Mouse (Mus musculus) retina, adult 2 months (tissue): ENCODE data around the gene Irak3.
"Not testable (repeated sequence)": the region's sequence is repeated elsewhere in the genome, so short reads cannot be mapped to it uniquely, and the experiment has no call there.

Experiments used
- DNase-seq: peaks from one replicate; pipeline ENCODE4 v3.0.0-alpha.2; 2012; ENCODE audit warnings: low read depth, low spot score

The Irak3 gene

GRCm38 (mm10) chr10:120163490-120163889, 38.4 kb downstream of the Irak3 start:
- DNase-seq: no peak

- no peak for DNase-seq
Observed at GRCm38 (mm10) chr10:120162840-120163239, 39.1 kb downstream of the Irak3 start.

- DNase-seq: no peak
Observed at GRCm38 (mm10) chr10:120160533-120160932, 41.4 kb downstream of the Irak3 start.

DNA sequence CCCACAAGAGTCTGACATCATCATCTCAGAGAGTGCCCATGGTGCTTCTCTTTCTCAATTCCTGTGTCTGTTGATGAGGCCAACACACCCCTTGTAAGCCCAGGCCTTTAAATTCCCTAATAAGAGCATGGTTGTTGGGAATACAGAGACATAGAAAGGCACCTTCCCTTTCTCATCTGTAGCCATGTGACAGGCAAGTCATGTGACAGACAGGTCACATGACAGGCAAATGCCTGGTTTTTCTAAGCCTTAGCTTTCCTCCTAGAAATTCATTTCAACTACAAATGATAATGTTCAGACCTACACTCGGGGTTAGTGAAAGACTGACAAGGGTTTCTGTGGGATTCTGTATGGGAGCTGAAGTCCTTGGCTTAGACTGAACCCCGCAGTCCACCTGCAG, 48.0 kb downstream of the Irak3 start:
- no peak for DNase-seq

DNA sequence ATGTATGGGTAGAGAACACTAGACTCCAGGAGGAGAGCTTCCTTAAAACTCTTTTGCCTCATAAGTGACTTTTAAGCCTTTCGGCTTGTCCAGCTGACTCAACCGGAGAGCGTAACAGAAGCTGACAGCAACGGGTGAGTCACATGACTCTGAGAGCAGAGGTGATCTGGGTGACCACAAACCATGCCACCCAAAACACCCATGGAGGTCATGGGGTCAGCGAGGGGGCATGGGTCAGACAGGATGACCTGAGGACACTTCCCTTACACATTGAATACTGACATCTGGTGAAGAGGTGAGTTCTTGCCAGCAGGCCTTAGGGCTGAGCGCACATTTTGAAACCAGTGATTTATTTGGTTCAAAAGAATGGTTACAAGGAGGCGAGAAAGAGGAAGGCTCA, 50.3 kb downstream of the Irak3 start:
- no peak for DNase-seq

- no peak for DNase-seq
Observed at GRCm38 (mm10) chr10:120140916-120141516, 60.9 kb downstream of the Irak3 start.

GRCm38 (mm10) chr10:120140193-120140592, 61.7 kb downstream of the Irak3 start:
- DNase-seq: no peak

DNA sequence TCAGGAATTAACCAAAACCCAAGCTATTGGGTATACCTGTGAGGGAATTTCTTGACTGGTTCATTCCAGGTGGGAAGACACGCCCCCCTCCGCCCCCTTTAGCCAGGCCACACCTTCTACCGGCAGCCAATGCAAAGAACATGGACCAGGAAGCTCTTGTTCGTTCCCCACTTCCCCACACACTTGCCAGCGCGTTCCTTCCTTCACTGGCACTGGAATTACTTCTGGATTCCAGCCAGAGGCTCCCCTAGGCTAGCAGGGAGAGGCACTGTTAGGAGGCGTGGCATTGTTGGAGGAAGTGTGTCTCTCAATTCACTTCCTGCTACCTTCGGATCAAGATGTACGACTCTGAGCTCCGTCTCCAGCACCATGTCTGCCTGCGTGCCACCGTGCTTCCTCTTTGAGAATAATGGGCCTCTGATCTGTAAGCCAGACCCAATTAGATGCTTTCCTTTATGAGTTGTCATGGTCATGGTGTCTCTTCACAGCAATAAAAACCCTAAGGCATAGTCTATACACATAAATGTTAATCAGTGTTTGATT, 65.8 kb downstream of the Irak3 start:
- no peak for DNase-seq

DNA sequence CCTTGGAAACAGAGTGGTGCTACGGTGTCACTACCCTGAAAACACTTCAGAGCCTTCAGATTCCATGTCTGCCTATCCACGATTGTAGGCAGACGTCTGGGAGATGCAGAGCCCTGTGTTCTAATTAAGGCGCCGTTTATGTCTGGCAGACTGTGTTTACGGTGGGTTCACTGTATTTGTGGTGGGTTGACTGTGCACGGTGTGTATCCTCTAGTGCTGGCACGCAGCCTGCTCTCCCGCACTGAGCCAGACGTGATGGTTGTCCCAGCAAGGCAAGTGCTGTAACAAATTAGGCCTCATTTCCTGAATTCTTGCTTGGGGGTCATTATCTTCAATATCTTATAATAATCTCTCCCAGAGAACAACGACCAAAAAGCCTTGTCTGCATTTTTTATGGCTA, 68.2 kb downstream of the Irak3 start:
- no peak for DNase-seq

GRCm38 (mm10) chr10:120130621-120131020, 71.3 kb downstream of the Irak3 start:
- DNase-seq: no peak

DNA sequence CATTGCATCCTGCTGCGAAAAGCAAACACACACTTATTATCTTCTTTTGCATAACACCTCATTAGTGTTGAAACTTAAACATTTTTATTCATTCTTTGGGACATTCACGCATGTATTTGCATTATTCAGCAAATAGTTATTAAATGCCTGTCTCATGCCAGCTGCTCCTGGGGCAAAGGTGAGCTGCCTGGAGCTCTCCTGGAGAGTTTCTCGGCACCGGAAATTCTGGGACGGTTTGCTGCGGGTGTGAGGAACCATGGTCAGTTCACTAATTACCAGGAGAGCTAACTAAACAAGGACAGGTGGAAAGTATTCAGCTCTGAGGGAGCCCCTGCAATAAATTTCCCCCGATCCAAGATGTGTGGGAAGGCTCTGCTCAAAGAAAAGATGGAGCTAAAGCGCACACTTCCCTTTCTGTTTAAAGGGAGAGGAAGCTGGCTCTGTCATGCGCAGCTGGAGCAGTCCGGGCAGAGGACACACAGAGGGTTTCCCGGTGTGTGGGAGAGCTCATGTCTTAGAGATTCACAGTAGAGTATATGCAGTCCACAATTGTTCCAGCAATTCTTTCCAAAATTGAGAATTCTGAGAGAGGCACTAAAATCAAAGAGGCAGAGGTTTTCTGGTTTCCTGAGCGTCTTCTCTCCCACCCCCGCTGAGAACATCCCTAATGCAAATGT, 73.2 kb downstream of the Irak3 start:
- DNase-seq: no peak

DNA sequence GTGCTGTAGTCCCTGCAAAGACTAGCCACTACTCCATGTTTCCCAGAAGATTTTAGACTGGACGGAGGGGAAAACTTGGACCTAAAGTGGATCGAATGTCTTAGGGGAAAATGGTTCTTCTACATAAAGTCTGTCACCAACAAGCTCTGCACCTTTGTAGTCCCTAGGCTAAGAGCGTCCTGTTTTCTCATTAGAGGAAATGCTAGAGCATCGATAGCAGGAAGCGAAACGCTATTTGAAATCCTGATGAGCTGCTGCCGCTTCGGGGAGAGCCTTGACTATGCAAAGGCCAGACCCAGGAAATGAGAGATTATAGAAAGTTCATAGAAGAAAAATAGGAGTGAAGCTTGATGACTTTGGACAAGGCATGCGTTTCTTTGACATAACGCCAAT, 76.5 kb downstream of the Irak3 start:
- DNase-seq: no peak

GRCm38 (mm10) chr10:120124801-120125464, 77.0 kb downstream of the Irak3 start:
- DNase-seq: peak; percentile 68

DNA sequence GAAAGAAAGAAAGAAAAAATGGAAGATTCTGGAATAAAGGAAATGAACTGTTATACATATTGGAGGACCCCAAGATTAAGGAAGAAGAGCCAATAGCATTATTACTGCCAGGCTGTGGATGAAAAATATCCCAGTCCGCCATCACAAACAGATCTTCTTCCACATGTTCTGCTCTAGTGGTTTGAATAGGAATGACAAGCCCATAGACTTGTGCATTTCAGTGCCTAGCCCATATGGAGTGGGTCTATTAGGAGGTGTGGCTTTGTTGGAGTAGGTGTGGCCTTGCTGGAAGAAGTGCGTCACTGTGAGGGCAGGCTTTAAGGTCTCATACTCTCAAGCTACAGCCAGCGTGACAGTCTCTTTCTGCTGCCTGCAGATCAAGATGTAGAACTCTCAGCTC, 78.2 kb downstream of the Irak3 start:
- DNase-seq: no peak

DNA sequence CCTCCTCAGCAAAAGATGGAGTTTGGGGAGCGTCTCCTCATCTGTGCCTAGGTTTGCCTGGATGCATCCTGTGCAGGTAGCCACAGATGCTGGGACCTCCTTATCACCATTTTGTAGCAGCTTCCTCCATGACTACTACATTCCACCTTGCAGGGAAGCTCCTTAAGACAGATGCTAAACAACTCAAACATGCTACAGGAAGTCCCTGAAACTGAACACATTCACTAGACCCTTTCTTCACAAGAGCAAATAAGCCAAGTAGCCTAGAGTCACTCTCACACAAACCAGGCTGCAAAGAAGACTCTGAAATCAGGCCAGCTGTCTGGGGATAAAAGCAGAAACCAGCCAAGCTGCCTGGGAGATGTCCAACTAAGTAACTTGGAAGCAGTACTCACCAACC, 86.7 kb downstream of the Irak3 start:
- DNase-seq: no peak

- DNase-seq: no peak
Observed at GRCm38 (mm10) chr10:120114493-120114892, 87.4 kb downstream of the Irak3 start.

GRCm38 (mm10) chr10:120113980-120114379, 88.0 kb downstream of the Irak3 start:
- no peak for DNase-seq

- DNase-seq: not testable (repeated sequence)
Observed at GRCm38 (mm10) chr10:120113482-120113881, 88.4 kb downstream of the Irak3 start.

DNA sequence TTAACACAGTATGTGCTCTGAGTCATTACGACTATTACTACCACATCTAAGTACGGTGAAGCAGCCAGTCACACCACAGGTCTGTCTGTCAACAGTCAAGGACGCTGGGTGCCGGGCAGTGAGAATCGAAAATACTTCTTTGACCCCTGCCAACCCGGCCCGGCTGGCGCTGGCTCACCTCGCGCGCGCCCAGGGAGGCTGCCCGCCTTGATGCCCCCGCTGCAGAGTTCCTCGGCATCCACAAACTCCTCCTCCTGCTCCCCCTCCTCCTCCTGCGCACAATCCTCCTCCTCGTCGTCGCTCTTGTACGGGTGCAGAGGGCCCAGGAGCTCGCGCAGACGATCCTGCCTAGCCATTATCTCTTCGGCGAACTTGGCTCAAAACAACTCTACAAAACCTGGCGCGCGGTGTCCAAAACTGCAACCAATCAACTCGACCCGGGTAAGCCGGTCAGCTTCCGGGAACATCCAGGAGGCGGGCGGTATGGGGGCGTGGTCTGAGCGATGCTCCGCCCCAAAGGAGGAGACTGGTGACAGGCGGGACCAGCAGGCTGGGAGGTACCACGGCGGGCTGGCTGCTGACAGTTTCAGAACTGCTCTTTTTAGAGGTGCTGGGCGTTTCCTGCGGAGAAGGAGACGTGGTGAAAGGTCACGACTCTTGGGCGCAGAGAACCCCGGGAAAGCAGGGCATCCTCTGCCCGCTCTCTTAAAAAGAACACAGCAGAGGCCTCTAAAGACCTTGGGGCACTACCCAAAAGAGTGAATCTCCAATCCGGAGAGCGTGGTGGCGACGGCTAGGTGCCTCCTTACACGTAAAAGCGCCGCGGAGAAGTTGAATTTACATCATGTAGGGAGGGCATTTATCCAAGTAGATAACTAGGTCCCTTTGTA, 89.2 kb downstream of the Irak3 start, which contains the start of gene Helb:
Gene Helb, minus strand, starts transcription at position 481 of the 890 bp plus-strand sequence.
- DNase-seq: peak; percentile 85

DNA sequence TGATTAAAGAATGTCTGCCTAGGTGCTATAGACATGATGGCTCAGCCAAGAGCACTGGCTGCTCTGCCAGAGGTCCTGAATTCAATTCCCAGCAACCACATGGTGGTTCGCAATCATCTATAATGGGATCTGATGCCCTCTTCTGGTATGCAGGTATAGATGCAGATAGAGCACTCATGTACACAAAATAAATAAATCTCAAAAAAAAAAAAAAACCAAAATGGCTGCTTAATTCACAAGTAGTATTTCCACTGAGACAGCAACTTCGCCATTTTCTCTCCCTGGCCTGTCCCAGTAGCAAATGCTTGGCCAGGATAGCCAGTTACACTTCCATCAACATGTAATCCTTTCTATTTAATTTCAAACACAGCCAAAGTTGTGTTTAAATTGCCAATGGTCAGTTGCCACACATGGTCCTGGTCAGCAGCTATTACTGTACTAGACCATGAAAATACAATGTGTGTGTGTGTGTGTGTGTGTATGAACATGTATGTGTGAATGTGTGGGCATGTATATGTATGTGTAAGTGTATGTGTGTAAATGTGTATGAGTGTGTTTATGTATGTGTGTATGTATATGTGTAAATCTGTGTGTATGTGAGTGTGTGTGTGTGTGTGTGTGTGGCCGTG, 90.1 kb downstream of the Irak3 start:
- DNase-seq: no peak

DNA sequence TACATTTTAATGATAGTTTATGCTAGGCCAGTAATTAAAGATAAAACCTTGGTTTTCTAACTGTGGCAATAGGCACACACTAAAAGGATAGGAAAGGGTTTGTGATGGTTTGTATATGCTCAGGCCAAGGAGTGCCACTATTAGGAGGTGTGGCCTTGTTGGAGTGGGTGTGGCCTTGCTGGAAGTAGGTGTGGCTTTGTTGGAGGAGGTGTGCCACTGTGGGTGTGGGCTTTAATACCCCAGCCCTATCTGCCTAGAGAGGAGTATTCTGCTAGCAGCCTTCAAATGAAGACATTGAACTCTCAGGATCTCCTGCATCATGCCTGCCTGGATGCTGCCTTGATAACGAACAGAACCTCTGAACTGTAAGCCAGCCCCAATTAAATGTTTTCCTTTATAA, 101.1 kb downstream of the Irak3 start:
- no peak for DNase-seq
